Mouse (Mus musculus): ENCODE data around the gene Sepsecs.

DNA sequence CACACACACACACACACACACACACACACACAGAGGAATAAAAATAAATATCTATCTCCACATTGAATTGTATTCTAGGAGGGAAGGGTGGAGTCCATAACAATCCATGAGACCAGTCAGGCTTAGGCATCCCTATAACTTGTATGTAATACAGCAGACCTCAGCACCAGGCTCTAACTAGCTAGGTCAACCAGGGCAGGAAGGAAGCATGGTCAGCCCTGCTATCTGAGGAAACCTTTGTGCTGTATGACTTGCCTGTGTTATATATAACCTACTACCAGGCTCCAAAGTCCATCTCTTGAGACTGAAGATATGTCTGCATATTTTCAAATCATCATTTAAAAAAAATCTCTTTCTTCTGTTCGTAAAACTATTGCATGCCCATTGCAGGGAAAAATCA is 27.8 kb upstream of the Sepsecs start:
- no peak for TF ChIP-seq POLR2A (IDR thresholded peaks at IDR 0.05; ENCODE audit: borderline replicate concordance, insufficient read depth, low read length)
- no peak for TF ChIP-seq CTCF (IDR thresholded peaks at IDR 0.05; ENCODE audit: borderline replicate concordance, insufficient read depth, low read depth, low read length)

All from cerebellum, adult 2 months (tissue).